Mouse (Mus musculus) ES-E14 (cell line): ENCODE results near the gene Dock10.

Experiments used
- CHD2 ChIP-seq: IDR thresholded peaks from 2 replicates; pipeline ENCODE4 v1.6.1; 2014; ENCODE audit warnings: mild to moderate bottlenecking, low read depth, low read length, inconsistent platforms
- ZC3H11A ChIP-seq: IDR thresholded peaks from 2 replicates; pipeline ENCODE4 v1.6.1; 2012; ENCODE audit warnings: low read depth, mild to moderate bottlenecking, inconsistent platforms, low read length, borderline replicate concordance
- ZNF384 ChIP-seq: IDR thresholded peaks from 2 replicates; pipeline ENCODE4 v1.6.1; 2012; ENCODE audit warnings: low read depth, low read length, inconsistent platforms

DNA sequence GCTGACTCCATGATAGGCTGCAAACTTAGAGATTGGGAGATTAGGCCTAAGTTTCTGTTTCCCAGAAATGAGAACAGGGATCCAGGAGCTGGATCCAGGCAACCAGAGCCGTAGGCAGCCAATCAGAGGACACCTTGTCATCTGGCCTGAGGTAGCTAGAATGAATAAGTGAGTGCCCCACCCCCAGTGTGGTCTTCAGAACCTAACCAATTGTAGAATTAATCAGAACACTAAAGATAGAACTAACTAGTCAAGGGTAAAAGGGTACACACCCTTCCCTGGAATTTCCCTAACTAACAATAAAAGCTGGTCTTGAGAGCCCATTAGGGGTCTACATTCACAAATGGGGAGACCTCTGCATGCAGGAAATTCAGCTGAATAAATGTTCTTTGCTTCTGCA, 135.7 kb downstream of the Dock10 start:
- TF ChIP-seq ZC3H11A (no peak), CHD2 (no peak), ZNF384 (no peak)
